Mouse (Mus musculus): ENCODE data around the gene Pwp1.
"Not testable (repeated sequence)": the region's sequence is repeated elsewhere in the genome, so short reads cannot be mapped to it uniquely, and the experiment has no call there.

Pwp1 gene

GRCm38 (mm10) chr10:85829085-85829853 is at the start of gene Pwp1:
Pwp1 (plus strand) TSS chr10:85829494.
- peak; percentile 46 to 52 for DNase-seq

- not testable (repeated sequence) for DNase-seq
These were observed 7.1 kb upstream of the Pwp1 start for GRCm38 (mm10) chr10:85822143-85822696.

DNA sequence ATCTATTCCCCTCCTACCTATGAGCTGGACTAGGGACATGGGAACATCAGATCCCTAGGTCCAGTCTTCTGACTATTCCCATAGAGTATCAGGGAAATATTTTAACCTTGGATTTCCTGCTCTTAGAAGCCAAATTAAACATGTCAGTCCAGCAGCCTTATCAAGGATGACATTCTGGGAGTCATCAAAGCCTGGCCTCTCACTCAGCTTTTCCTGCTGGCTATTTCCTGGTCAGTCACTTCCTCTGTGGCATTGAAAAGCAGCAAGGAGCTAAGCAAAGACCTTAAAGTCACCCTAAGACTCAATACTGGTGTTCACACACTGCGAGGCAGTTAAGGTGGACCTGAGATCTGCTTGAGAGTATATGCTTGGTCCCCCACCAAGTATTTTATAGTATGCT is 5.5 kb upstream of the Pwp1 start:
- not testable (repeated sequence) for DNase-seq

DNA sequence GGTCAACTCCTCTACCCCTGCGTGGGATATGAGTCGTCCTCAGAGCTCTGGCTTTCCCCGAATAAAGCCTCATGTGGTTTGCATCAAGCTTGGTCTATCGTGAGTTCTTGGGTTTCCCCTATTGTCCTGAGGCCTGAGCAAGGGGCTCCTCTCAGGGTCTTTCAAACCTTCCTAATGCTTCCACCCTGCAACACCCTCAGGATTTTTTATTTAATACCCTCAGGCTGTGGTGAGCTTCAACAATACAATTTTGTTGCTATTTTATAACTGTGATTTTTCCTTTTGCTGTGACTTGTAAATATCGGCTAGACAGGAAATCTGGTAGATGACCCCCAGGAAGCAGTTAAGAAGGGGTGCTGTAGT is 591 bp upstream of the Pwp1 start:
- DNase-seq, result not testable (repeated sequence)

DNA sequence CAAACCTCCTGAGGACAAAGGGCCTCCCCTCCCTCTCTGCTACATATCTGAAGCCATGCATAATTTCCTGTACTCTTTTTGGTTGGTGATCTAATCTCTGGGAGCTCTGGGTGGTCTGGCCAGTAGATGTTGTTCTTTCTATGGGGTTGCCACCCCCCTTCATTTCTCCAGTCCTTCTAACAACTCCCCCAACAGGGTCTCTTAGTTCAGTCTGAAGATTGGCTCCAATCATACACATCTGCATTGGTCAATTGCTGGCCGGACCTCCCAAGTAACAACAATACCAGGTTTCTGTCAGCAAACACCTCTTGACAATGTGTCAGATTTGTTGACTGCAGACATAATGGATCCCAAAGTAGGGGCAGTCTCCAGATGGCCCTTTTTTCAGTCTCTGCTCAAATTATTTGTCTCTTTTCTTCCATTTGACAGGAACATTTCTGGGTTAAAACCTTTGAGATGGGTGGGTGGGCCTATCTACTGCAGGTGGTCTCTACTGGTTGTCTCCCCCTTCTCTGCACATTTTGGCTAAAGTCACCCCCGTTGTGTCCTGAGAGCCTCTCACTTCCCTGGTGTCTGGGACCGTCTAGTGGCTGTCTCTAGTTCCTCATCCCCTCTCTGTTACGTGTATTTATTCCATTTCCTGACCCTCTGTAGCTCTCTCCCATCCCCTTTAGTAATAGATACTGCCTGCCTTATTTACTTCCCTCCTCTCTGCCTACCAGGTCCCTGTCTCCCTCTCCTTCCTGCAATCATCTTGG is 17.0 kb downstream of the Pwp1 start:
- DNase-seq, result no peak

DNA sequence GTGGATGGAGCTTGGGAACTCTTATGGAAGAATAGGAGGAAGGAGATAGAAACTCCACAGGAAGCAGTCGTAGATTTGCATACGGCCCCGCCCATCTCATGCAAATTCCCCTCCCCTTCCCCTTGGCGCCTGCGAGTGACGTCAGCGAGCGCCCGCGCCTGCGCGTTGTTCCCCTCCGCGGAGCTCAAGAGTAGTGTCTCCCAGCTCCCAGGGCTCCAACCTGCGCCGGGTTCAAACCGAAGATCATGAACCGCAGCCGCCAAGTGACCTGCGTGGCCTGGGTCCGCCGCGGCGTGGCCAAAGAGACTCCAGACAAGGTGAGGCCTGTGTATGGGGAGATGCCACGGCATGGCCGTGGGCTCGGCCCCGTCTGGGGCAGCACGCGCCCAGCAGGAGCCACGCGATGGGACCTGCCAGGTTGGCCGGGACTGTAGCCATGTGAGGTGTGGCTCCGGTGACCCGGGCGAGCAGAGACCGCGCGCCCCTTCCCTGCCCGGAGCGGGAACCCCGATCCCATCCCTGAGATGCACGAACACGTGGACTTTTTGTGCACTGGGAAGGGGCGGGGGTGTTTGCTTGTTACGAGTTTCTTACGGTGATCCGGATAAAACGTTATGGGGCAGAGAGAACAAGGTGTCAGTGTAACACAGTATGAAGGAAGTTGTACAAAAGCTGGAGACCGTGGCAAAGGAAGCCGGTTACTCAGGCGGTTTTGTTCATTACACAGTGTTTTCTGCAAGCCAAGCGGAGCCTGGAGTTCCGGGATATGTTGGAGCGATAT is 42.6 kb downstream of the Pwp1 start:
- DNase-seq, result peak; percentile 91 to 94

DNA sequence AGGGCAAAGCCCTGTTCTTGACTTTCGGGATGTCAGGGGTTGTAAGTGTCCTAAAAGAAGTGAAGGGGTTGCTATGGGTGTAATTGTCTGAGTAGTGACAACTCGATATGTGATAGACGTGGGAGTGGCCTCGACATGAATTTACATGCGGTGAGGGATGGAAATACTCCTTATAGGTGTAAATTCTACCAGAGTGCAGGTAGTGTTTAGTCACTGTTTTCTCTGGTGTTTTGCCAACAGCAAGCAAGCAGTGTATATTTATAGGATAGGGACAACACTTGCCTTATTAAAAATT is 43.1 kb downstream of the Pwp1 start:
- no peak for DNase-seq

DNA sequence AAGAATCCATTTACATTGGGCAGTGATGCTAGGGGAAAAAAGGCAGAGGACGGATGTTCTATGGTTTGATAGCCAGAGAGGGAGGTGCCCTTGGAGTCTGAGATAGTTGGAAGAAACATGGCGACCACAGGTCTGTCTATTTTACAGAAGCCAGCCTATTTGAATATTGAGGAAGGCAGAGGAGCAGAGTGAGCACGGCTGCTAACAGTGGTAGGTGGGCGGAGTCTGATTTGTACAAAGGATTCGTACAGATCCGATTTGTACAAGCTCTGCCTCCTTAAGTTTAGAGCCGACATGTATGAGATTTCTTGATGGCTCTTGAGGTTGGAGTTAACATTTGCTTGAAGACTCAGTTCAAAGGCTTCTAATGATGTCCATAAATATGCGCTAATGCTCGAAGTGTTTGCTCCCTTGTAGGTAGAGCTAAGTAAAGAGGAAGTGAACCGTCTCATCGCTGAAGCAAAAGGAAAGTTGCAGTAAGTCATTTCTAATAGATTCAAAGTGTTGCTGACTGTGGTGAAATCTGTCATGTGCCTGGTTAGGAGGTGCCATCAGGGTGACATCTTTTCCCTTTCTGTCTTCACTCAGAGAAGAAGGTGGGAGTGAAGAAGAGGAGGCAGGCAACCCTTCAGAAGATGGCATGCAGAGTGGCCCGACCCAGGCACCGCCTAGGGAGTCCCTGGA is 44.7 kb downstream of the Pwp1 start:
- no peak for DNase-seq

DNA sequence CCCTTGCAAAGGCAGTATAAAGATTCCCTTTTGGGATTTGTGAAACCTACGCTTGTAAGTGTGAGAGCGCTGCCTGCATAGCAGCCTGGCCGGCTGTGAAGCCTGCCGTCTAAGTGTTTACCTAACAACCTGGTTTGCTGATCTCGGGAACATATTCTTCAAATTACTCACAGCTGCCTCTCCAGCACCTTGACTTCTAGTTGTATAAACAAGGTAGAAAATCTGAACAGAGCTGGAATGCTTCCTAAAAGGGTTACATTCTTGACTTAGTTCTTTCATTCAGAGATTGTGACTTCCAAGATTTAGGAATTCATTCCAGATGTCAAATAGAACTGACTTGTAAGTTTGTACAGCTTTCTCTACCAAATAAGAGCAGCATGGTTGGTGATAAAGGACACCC is 46.5 kb downstream of the Pwp1 start:
- no peak for DNase-seq

DNA sequence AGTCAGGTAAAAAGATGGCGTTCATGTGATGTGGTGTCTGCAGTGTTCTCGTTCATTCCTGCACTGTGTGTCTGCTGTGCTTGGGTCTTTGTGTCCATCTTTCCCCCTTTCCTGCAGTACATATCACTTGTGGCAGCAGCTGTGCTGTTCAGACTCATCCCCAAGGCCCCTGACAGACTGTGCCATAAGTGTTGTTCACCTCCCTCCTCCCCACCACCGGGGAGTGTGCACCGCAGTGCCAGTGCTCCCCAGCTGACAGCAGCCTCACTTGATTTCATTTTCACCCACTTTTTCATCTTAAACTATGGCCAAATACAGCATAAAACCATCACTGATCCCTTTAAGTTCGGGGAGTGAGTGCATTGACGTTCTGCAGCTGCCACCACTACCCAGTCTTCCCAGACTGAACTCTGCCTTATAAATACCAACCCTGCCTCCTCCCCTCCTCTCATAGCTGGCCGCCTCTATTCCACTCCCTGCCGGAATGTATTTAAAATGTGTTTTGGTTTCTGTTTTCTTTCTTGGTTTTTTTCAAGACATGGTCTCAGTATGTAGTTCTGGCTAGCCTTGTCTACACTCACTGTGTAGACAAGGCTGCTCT is 50.7 kb downstream of the Pwp1 start:
- DNase-seq, result no peak

DNA sequence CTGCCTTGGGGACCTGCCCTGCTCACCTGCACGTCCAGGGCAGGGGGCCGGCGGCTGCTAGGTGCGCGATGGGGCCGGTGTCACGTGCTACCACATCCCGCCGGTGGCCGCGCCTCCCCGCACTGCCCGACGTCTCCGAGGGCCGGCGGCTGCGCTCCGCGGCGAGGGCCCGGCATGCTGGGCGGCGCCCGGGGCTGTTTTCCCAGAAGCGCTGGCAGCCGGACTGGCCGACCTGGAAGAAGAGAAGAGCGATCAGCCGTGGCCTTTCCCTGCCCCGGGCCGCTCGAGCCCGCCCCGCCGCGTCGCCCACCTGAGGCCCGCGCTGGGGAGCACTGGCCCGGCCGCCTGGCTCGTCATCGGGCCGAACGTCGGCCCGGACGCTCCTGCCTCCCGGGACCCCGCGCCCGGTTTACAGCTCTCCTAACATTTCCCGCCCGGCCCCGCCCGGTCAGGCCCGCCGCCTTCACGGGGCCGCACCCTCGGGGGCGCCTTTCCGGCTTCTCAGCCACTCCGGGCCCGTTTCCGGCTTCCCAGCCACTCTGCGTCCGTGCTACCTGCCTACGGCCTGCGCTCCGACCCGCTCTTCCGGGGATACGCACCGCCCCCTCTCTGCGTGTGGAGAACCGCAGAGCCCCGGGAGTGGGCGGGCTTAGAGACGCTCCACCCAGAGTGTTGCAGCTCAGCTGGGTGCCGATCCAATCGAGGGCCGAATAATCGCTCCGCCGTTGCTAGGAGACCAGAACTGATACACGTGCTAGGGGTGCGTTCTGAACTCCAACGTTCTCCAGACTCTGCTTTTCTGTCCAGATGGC is 87.4 kb downstream of the Pwp1 start, which contains the start of gene Prdm4:
Gene Prdm4, minus strand, starts transcription at position 645 of the 812 bp plus-strand sequence.
- DNase-seq, result peak; percentile 95 to 97

DNA sequence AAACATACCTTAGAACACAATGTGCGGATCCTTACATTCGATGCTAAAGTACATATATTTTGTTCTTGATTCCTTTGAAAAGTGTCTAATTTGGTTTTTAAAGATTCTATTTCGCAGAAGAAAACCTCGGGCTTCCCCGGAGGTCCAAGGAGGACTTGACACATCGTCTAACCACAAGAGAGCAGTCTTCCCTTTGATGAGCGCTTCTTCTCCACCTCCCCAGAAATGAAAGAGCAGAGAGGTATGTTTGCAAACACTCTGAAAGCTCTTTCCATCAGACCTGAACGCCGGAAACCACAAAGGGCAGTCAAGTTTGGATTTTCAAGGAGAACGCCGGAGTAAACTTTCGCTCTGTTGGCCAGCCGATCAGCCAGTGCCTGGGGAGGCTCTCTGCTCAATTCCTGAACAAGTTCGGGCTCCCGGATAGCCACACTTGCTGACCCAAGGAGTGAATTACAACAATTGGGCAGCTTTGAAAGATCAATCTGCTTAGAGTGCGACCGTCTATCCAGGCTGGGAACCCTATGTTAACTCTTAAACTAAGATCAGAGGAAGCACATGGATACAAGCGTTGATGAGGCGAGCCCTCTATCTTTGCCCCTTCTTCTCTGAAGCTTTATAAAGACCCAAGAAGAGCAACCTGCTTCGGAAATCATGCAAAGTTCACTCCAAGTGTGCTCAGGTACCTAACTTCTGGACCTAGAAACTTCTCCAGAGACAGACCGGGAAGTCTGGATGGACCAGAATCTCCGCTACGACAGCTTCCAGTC is 98.6 kb downstream of the Pwp1 start, which contains the start of gene Ascl4:
Gene Ascl4, plus strand, starts transcription at position 6 of the 770 bp plus-strand sequence.
- peak; percentile 29 to 40 for DNase-seq

- peak; percentile 85 to 91 for DNase-seq
These were observed 99.4 kb downstream of the Pwp1 start for GRCm38 (mm10) chr10:85928499-85929207.

- peak in 1 of 2 experiments; percentile 28 for DNase-seq
These were observed 99.9 kb downstream of the Pwp1 start for GRCm38 (mm10) chr10:85929208-85929591.

GRCm38 (mm10) chr10:85929962-85930361 is 100.7 kb downstream of the Pwp1 start:
- no peak for DNase-seq

- no peak for DNase-seq
These were observed 107.1 kb downstream of the Pwp1 start for GRCm38 (mm10) chr10:85936280-85936965.

All from cerebellum, adult 18-20 months (tissue).